Mouse (Mus musculus) hindbrain, embryonic 12.5 days (tissue): ENCODE measurements at regions not wholly inside any gene's neighbourhood (a gene's known extent, or its start where the extent isn't known, plus 50 kb on each side); places are given as distances from the start of the nearest gene placed in this dataset.

Experiments used
- ATAC-seq: fragments of 200-750 bp; cut with Nextera tagmentation; 2 replicates; pipeline ENCODE4 v1.8.0; 2017; ENCODE audit warnings: moderate TSS enrichment; ENCODE audit not compliant: low FRiP score
- H3K27ac ChIP-seq: fragments of 300-500 bp; sonication (generic); 2 replicates; pipeline ENCODE4 v1.5.1; 2016; ENCODE audit warnings: mild to moderate bottlenecking
- H3K27me3 ChIP-seq: fragments of 300-500 bp; sonication (generic); 2 replicates; pipeline ENCODE4 v1.6.1; 2016; ENCODE audit warnings: mild to moderate bottlenecking
- H3K36me3 ChIP-seq: fragments of 300-500 bp; sonication (generic); 2 replicates; pipeline ENCODE4 v1.6.1; 2016; ENCODE audit warnings: mild to moderate bottlenecking
- H3K4me1 ChIP-seq: fragments of 300-500 bp; sonication (generic); 2 replicates; pipeline ENCODE4 v1.6.1; 2016
- H3K4me2 ChIP-seq: fragments of 300-500 bp; sonication (generic); replicated peaks from 2 replicates; pipeline ENCODE4 v1.6.1; 2016; ENCODE audit warnings: mild to moderate bottlenecking
- H3K4me3 ChIP-seq: fragments of 300-500 bp; sonication (generic); 2 replicates; pipeline ENCODE4 v1.5.1; 2016; ENCODE audit warnings: mild to moderate bottlenecking
- H3K9ac ChIP-seq: fragments of 300-500 bp; sonication (generic); 2 replicates; pipeline ENCODE4 v1.6.1; 2016; ENCODE audit warnings: mild to moderate bottlenecking, moderate library complexity
- H3K9me3 ChIP-seq: fragments of 300-500 bp; sonication (generic); replicated peaks from 2 replicates; pipeline ENCODE4 v1.6.1; 2016; ENCODE audit warnings: mild to moderate bottlenecking
- WGBS: fragments of 180-500 bp; shearing (Covaris S2); methylation state at CpG from one replicate; pipeline ENCODE4 v1.1.7; 2016; 5-methylcytosine and 5-hydroxymethylcytosine counted together

GRCm38 (mm10) chr3:10952583-10952982 lies 617.1 kb upstream of the Gm38303 start:
- WGBS: 91% methylated on average over 1 of the region's 1 CpGs
- no peak for ATAC-seq

GRCm38 (mm10) chr3:10917056-10917455 lies 581.6 kb upstream of the Gm38303 start:
- no peak for ATAC-seq
- Histone ChIP-seq H3K4me3 (no peak overlapping the region), H3K27me3 (no peaks in the 10 kb centered on the region), H3K36me3 (no peaks in the 10 kb centered on the region), H3K4me2 (no peak overlapping the region), H3K9me3 (no peaks in the 10 kb centered on the region), H3K9ac (no peak overlapping the region), H3K4me1 (no peaks in the 10 kb centered on the region), H3K27ac (no peak overlapping the region)
- 65% methylated on average over 3 of the region's 3 CpGs for WGBS

More at GRCm38 (mm10) chr3:10952583-10952982, 617.1 kb upstream of the Gm38303 start:
- Histone ChIP-seq H3K4me3 (no peak overlapping the region), H3K27me3 (no peaks in the 10 kb centered on the region), H3K9me3 (no peaks in the 10 kb centered on the region), H3K36me3 (no peaks in the 10 kb centered on the region), H3K4me1 (no peaks in the 10 kb centered on the region), H3K27ac (no peak overlapping the region), H3K9ac (no peak overlapping the region), H3K4me2 (no peak overlapping the region)

- WGBS: 84% methylated on average over 2 of the region's 2 CpGs
- no peaks in the 10 kb centered on the region for H3K9me3 ChIP-seq
- ATAC-seq: no peak
- H3K4me1 ChIP-seq: no peaks in the 10 kb centered on the region
- no peak overlapping the region for H3K9ac ChIP-seq
- no peak overlapping the region for H3K4me3 ChIP-seq
- no peaks in the 10 kb centered on the region for H3K36me3 ChIP-seq
- H3K27ac ChIP-seq: no peak overlapping the region
- H3K4me2 ChIP-seq: no peak overlapping the region
- H3K27me3 ChIP-seq: no peaks in the 10 kb centered on the region
These were observed 556.5 kb upstream of the Gm38303 start for GRCm38 (mm10) chr3:10891981-10892380.
